Mouse (Mus musculus) gastrocnemius, postnatal 10 days (tissue): ENCODE results near the gene Miga1. TPM values are rescaled to one million over a fixed set of nuclear protein-coding genes. Genes with fewer than 3 reads are reported as not detected.

Experiments
- DNase-seq: peaks from one replicate; pipeline ENCODE4 v3.0.0; 2021; ENCODE audit warnings: mixed read lengths
- long read RNA-seq, 2 experiments: library from polyadenylated mRNA; stranded (forward); transcript quantifications; one replicate each; pipeline ENCODE4 v2.0.0; 2021
- total RNA-seq, 2 experiments: library from RNA; stranded (reverse); gene quantifications; 2 replicates each; pipeline ENCODE4 v1.2.3; 2021

The Miga1 gene
- 1 to 10 TPM; 4.2 to 4.6 TPM for total RNA-seq
- long read RNA-seq, experiment 1, full-length matches to known transcripts, result 4 of 6 reads
- long read RNA-seq, experiment 1, partial matches to known transcripts, result 0 of 6 reads
- long read RNA-seq, experiment 1, other reads (novel, unspliced or antisense), result 2 of 6 reads
- long read RNA-seq, experiment 2, full-length matches to known transcripts, result 2 of 6 reads
- long read RNA-seq, experiment 2, partial matches to known transcripts, result 4 of 6 reads
- long read RNA-seq, experiment 2, other reads (novel, unspliced or antisense), result 0 of 6 reads

DNA sequence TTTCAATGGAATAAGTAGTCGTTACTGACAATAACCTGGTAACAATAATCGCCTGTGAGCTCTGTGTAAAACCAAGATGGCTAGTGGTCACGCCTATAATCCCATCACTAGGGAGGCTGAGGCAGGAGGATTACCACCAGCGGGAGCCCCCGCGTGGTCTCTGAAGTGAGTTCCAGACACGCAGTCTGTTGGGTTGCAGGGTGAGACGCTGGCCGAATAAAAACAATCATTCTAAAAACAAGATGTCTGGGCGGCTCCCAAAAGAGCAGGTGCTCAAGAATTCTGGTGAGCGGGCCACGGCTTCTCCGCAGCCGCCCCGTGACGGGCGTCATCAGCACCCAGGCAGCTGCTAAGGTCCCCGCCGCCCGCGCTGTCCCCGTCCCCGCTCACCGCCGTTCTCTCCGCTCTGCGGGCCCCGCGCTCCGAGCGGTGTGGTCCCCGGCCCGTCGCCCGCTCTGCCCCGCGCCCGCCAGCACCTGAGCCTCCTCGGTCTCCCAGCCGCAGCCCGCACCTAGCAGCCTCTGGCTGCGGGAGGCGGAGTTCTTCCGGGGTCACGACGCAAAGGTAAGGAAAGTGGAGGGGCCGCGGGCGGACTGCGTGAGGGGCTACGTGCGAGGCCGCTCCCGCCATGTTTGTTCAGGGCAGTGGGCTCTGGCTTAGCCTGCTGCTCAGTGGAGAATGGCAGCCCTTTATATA lies at the start of gene Miga1:
Miga1 (minus strand) TSS at position 546 of the 696 bp plus-strand sequence.
- DNase-seq, result peak; percentile 56

- no peak for DNase-seq
Observed at GRCm38 (mm10) chr3:152384106-152384505, 43.9 kb upstream of the Miga1 start.

DNA sequence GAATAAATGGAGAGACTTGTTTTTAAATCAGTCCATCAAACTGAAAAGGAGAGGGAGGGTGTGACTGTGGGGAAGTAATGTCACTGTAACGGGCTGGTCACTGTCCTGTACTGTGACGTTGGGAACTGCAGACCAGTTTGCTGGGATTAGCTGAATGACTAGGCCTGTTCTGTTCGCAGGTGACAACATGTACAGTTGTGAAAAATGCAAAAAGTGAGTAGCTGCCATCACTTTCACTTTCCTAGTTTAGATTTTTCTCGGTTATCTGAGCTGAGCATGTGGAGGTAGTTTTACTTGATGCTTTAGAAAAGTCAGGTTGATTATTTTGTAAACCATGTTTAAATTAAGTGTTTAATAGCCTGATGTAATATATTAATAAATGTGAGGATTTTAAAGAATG lies 35.9 kb upstream of the Miga1 start:
- no peak for DNase-seq

DNA sequence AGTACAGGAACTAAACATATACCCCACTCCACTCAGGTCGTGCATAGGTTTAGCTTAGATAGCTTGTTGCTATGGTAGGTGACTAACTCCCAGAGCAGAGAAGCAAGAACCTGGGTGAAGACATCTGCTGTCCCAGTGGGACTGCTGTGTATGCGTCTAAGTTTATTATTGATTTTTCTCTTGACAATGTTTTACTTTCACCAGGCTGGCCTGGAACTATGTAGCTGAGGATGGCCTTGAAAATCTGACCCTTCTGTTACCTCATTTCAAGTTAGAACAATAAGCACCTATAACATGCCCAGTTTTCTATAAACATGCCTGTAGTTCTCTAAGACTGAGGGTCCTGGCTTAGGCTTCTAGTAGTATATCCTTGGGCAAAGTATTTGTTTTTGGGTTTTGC lies 24.0 kb upstream of the Miga1 start:
- no peak for DNase-seq

DNA sequence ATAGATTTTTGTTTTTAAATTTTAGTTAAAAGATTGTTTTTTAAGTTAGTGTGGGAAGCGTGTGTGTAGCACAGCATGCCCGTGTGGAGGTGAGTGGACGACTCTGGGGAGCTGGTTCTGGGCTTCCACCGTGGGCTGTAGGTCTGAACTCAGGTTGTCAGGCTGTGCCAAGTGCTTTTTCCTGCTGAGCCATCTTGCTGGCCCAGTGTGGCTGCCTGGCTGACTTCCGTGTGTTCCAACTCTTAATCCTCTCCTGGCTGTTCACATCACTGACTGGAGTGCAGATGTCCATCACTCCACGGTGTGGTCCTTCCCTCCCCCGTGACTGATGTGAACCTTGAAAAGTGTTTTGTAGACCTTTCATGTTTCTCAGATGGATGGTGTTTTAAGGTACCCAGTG lies 18.9 kb upstream of the Miga1 start:
- DNase-seq, result peak; percentile 22

DNA sequence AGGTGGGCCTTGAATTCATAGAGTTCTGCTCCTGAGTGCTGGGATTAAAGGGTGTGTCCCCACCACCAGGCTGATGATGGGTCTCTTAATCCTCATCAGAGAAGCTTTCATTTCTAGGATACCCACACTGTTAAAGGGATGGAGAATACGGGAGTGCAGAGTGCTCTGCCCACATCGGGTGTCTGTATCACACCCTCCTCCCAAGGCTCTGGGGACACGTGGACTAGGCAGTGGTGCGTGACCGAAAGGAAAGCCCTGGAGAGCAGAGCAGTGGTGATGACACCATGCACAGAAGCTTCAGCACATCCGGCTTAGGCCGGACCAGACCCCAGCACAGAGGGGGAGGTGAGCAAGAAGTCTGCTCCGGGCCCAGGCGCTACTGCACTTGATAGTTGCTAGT lies 16.5 kb upstream of the Miga1 start:
- DNase-seq, result no peak

GRCm38 (mm10) chr3:152355361-152355760 lies 15.2 kb upstream of the Miga1 start:
- no peak for DNase-seq

- no peak for DNase-seq
Observed at GRCm38 (mm10) chr3:152353434-152354177, 13.4 kb upstream of the Miga1 start.

DNA sequence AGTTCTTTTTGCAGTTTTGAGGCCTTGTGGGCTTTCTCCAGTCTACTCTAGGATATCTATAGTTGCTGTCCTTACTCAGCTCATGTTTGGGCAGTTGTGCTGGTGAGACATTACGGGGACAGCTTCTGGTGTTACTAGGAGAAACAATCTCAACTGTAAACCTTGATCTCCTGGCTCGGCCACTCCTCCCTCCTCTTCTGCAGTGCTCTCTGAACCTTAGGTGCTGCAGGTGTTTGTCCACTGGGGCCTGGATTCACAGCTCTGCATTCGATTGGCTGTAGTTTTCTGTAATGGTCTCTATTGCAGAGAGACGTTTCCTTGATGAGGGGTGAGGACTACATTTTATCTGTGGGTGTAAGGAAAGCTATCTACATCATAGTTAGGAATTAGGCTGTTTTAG lies 12.1 kb upstream of the Miga1 start:
- no peak for DNase-seq

GRCm38 (mm10) chr3:152350966-152351365 lies 10.8 kb upstream of the Miga1 start:
- DNase-seq, result no peak

DNA sequence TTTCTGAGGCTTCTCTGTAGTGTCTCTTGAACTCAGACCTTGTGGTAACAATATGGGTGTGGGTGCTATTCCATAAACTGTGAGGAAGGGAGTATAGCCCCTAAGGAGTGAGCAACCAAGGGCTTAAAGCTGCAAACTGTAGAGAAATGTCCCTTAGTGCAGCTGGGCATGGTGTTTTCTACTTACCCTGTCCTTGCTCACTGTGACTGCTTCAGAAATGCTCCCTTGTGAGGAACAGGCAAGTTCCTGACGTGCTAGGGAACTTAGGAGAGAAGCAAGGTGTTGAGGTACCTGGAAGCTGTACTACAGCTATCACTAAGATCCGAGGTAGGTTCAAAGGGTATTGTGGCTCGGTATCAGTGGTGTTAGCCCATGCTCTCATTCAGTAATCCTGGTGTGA lies 10.2 kb upstream of the Miga1 start:
- DNase-seq, result no peak

DNA sequence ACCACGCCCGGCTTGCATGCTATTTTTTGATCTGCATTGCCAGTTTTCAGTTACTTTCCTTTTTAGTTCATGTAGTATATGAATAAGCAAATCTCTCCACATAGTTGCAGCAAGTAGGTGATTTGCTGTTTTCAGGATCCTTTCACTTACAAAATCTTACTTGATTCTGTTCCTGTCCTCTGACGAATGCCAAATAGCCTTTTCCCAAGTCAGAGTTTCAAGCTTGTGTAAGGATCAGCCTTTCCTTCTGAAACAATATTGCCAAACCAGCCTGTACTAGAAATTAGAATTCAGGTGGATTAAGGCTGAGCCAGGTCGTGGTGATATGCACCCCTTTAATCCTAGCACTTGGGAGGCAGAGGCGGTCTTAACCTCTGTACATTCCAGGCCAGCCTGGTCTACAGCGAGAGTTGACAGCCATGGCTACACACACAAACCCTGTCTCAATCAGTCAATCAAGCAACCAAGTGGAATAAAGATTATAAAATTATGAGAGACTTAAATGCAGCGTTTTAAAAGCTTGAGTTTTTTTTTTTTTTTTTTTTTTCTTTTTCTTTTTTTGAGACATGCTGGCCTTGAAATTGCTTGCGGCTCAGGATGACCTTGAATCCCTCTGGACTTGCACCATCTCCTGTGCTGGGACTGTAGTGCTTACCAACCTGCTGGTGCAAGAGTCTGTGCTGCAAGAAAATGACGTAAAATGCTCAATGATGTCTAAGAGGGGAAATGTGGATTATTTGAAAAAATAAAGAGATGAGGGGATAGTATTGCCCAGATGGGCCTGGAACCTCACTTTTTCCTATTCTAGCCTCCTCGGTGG lies 8.0 kb upstream of the Miga1 start:
- DNase-seq, result no peak

- no peak for DNase-seq
Observed at GRCm38 (mm10) chr3:152347227-152347626, 7.0 kb upstream of the Miga1 start.

DNA sequence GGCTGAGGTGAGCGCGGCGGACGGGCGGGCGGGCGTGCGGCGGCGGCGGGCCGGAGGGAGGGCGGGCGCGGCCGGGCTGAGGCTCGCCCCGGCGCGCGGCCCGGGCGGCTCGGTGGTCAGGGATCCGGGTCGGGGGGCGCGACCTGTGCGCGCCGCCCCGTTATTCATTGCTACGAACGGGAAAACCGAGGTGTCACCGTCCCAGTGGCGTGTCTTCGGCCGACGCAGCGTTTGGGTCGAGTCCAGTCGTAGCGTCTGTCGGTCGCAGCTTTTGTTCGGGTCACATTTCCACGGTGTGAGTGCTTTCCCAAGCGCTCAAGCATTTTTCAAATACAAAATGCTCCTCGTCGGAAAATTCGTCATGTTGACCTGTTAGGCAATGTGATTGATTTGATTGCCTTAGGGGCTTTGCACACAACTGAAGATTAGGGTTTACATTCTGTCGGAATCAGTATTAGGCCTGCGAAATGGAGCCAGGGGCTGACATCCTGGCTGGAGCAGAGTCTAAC lies 6.5 kb upstream of the Miga1 start:
- DNase-seq, result peak; percentile 58

- peak; percentile 97 for DNase-seq
Observed at GRCm38 (mm10) chr3:152345732-152346632, 5.8 kb upstream of the Miga1 start, which contains the start of gene Usp33. Gene Usp33, plus strand, starts transcription at chr3:152346478.

GRCm38 (mm10) chr3:152342961-152343517 lies 2.8 kb upstream of the Miga1 start:
- DNase-seq, result no peak

DNA sequence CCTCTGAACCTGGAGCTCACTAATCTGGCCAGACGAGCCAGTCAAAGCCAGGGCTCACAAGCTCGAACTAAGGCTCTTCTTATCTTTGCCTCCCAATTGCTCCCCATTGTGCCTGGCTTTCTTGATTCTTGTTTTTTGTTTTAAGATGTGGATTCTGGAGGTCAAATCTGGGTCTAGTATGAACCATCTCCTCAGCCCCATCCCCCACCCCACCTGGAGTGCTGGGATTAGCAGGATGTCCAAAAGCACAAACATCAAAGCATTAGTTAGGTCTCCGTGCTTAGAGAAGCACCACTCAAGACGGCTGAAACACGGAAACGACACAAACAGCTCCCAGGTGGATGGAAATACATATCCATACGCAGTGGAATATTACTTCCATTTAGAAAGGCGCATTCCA lies 4.1 kb downstream of the Miga1 start:
- no peak for DNase-seq

GRCm38 (mm10) chr3:152333641-152334040 lies 6.6 kb downstream of the Miga1 start:
- DNase-seq, result no peak

- DNase-seq, result no peak
Observed at GRCm38 (mm10) chr3:152332545-152333300, 7.5 kb downstream of the Miga1 start.

GRCm38 (mm10) chr3:152332104-152332503 lies 8.1 kb downstream of the Miga1 start:
- no peak for DNase-seq
